Mouse (Mus musculus): ENCODE data around the gene Slc12a8.

DNA sequence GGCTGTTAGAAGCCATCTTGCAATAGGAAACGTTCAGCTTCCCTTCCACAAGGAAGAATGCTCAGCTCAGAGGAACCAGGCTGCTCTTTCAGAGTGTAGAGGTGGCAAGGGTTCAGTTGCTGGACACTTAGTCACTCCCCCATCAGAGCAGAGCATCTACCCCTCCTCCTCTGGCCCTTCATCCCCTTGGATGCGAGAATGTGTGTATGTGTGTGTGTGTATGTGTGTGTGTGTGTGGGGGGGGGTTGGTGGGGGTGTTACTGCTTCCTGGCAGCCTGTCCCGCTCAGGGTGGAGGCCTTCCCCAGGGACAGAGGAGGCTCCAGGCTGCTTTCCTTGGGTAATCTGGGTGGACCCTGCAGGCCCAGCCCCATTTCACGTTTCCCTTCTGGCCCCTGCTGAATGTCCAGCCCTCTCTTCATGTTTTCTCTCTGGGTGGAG, 64.6 kb downstream of the Slc12a8 start:
- TF ChIP-seq CTCF (IDR thresholded peaks at IDR 0.05; ENCODE audit: low read depth) (no peak), EP300 (IDR thresholded peaks at IDR 0.05; ENCODE audit: low read depth) (peak; percentile 67)

Measured in heart, postnatal 0 days (tissue).